Mouse (Mus musculus) C2C12 (cell line): Measurements from ENCODE around the gene Rpap2.

Experiments
- CTCF ChIP-seq: IDR thresholded peaks from one replicate; pipeline ENCODE4 v1.5.1; 2011; ENCODE audit not compliant: control insufficient read depth, insufficient read depth, insufficient read length
- USF1 ChIP-seq: IDR thresholded peaks from one replicate; pipeline ENCODE4 v1.6.1; 2011; ENCODE audit warnings: low read depth, mild to moderate bottlenecking, control low read depth, moderate library complexity

DNA sequence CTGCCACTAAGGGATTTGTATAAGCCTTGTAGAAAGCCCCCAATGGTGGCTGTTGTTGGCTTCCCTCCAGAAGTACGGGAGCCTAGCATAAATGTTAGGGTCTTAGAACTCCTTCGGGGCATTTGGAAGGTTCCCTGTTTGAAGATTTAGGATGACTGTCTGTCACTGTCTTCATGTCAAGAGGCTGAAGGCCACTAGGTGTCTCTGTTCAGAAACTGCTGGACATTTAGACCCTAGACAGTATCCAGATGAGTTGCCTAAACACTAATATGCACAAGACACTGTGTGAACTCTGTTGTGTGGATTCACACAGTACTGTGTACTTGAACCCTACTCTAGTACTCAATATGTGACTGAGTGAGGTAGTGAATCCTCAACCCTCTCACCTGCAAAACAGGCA, 87.2 kb downstream of the Rpap2 start:
- TF ChIP-seq CTCF, result no peak
- no peak for TF ChIP-seq USF1
